Mouse (Mus musculus) liver, embryonic 13.5 days (tissue): ENCODE data around the gene Tmem116. TPM values are rescaled to one million over a fixed set of nuclear protein-coding genes. Genes with fewer than 3 reads are reported as not detected.

ENCODE experiments used
- ATAC-seq: fragments of 200-750 bp; cut with Nextera tagmentation; 2 replicates; pipeline ENCODE4 v1.8.0; 2017; ENCODE audit warnings: low read depth, mild to moderate bottlenecking, moderate number of reproducible peaks, moderate library complexity
- DNase-seq: peaks from one replicate; pipeline ENCODE4 v3.0.0; 2022
- H3K27ac ChIP-seq: fragments of 300-500 bp; sonication (generic); 2 replicates; pipeline ENCODE4 v1.5.1; 2015; ENCODE audit warnings: moderate library complexity, mild to moderate bottlenecking, inconsistent platforms
- H3K27me3 ChIP-seq: fragments of 300-500 bp; sonication (generic); 2 replicates; pipeline ENCODE4 v1.6.1; 2015; ENCODE audit warnings: mild to moderate bottlenecking, inconsistent platforms
- H3K36me3 ChIP-seq: fragments of 300-500 bp; sonication (generic); 2 replicates; pipeline ENCODE4 v1.6.1; 2015; ENCODE audit warnings: mild to moderate bottlenecking, inconsistent platforms
- H3K4me1 ChIP-seq: fragments of 300-500 bp; sonication (generic); replicated peaks from 2 replicates; pipeline ENCODE4 v1.6.1; 2015; ENCODE audit warnings: inconsistent platforms
- H3K4me2 ChIP-seq: fragments of 300-500 bp; sonication (generic); 2 replicates; pipeline ENCODE4 v1.6.1; 2015; ENCODE audit warnings: inconsistent platforms, mild to moderate bottlenecking, moderate library complexity
- H3K4me3 ChIP-seq: fragments of 300-500 bp; sonication (generic); replicated peaks from 2 replicates; pipeline ENCODE4 v1.5.1; 2015; ENCODE audit warnings: mild to moderate bottlenecking, inconsistent platforms
- H3K9ac ChIP-seq: fragments of 300-500 bp; sonication (generic); 2 replicates; pipeline ENCODE4 v1.6.1; 2015; ENCODE audit warnings: mild to moderate bottlenecking, inconsistent platforms
- H3K9me3 ChIP-seq: fragments of 300-500 bp; sonication (generic); replicated peaks from 2 replicates; pipeline ENCODE4 v1.6.1; 2016; ENCODE audit warnings: inconsistent platforms
- WGBS: fragments of 180-500 bp; shearing (Covaris S2); methylation state at CpG from one replicate; pipeline ENCODE4 v1.1.7; 2015; ENCODE audit not compliant: insufficient replicate concordance; 5-methylcytosine and 5-hydroxymethylcytosine counted together
- polyA plus RNA-seq: library from polyadenylated mRNA; unstranded; fragments of >200 nt; fragmentation: Nextera tagmentation; extraction: Ambion mirVana; gene quantifications from 2 replicates; pipeline ENCODE4 v1.2.1, GENCODE M21; 2015

The Tmem116 gene
- polyA plus RNA-seq, 1 experiment from 2014 or later = 1.3 TPM

GRCm38 (mm10) chr5:121541235-121541634 is 89.5 kb downstream of the Tmem116 start:
- DNase-seq (no peak), ATAC-seq (no peak)
- no peak overlapping the region for H3K27ac ChIP-seq
- H3K4me2 ChIP-seq = no peak overlapping the region
- H3K4me1 ChIP-seq = peaks cover 57% of the 10 kb centered on the region
- no peak overlapping the region for H3K9ac ChIP-seq
- no peaks in the 10 kb centered on the region for H3K27me3 ChIP-seq
- 85% methylated on average over 7 of the region's 7 CpGs for WGBS
- peaks cover 31% of the 10 kb centered on the region for H3K36me3 ChIP-seq
- no peak overlapping the region for H3K4me3 ChIP-seq
- no peaks in the 10 kb centered on the region for H3K9me3 ChIP-seq

DNA sequence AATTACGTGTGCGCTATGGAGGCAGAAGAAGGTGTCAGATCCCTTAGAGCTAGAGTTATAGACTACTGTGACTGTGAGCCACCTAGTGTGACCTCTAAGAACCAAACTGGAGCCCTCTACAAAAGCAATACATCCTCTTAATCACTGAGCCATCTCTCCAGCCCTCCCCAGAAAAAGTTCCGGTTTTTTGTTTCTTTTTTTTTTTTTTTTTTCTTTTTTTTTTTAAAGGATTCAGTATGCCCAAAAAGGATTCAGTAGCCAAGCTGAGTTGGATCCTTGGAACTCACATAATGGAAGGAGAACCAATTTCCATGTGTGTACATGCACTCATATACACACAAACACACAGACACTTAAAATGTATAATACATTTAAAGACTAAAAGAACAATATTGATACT is 91.7 kb downstream of the Tmem116 start:
- WGBS = 75% methylated on average over 3 of the region's 3 CpGs
- no peak overlapping the region for H3K27ac ChIP-seq
- peaks cover 13% of the 10 kb centered on the region; the same call in 1 of the 2 replicates for H3K36me3 ChIP-seq
- peak overlapping the region; percentile 100 for H3K4me3 ChIP-seq
- H3K4me1 ChIP-seq = peaks cover 62% of the 10 kb centered on the region
- H3K9ac ChIP-seq = peak overlapping the region; percentile 35; the same call in 1 of the 2 replicates
- DNase-seq (no peak), ATAC-seq (no peak)
- no peaks in the 10 kb centered on the region for H3K9me3 ChIP-seq
- no peaks in the 10 kb centered on the region for H3K27me3 ChIP-seq
- H3K4me2 ChIP-seq = peak overlapping the region; percentile 93

DNA sequence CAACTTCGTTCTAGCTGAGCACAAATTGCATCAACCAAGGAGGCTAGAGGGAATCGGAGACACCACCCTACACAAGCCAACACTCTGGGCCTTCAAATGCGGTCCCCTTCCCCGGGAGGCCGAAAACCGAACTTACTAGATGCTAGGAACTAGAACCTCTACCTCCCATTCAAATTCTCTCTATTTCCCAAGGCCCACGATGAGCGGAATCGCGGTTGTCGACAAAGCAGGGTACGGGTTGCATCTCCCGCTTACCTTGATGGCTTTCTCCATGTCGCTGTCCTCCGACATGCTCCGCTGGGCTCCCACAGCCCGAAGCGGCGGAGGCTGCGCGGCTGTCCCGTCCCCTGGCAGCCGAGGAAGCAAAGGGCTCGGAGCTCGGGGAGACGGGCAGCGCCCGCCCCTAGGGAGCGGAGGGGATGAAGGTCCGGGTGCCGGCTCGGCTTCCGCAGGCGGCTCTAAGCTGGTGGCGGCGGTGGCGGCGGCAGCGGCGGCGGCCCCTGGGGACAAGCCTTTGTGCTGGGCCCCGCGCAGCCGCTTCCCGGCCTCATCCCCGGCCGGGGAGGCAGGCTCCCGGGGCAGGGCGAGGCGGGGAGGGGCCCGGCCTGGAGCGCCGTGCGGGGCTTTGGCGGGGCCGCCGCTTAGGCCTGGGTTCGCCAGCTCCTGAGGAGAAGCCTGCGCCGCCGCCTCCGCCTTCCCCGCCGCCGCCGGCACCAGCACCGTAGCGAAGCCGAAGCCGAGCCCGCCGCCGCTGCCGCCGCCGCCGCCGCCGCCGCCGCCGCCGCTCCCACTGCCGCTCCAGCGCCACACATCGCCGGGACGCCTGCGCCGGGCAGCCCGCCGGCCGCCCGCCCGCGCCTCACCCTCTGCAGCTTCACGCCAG is 93.5 kb downstream of the Tmem116 start, which contains the start of the genes Adam1a and Gm42878:
Gene Adam1a, minus strand, starts transcription at position 573 of the 883 bp plus-strand sequence.
Gene Gm42878, minus strand, starts transcription at position 573 of the 883 bp plus-strand sequence.
- WGBS = under 1% methylated on average over 63 of the region's 97 CpGs
- DNase-seq = no peak
- no peaks in the 10 kb centered on the region for H3K9me3 ChIP-seq
- peaks cover 2% of the 10 kb centered on the region; the same call in 1 of the 2 replicates for H3K36me3 ChIP-seq
- H3K27ac ChIP-seq = peak within 1 kb of the TSS; percentile 92
- ATAC-seq = peak; percentile 74
- H3K4me1 ChIP-seq = peaks cover 65% of the 10 kb centered on the region
- H3K27me3 ChIP-seq = no peaks in the 10 kb centered on the region
- peak within 1 kb of the TSS; percentile 100 for H3K4me3 ChIP-seq
- peak within 1 kb of the TSS; percentile 98 for H3K9ac ChIP-seq
- peak within 1 kb of the TSS; percentile 93 for H3K4me2 ChIP-seq

- peaks cover under 1% of the 10 kb centered on the region; the same call in 1 of the 2 replicates for H3K36me3 ChIP-seq
- no peaks in the 10 kb centered on the region for H3K27me3 ChIP-seq
- H3K9ac ChIP-seq = peak within 1 kb of the TSS; percentile 98
- H3K4me1 ChIP-seq = peaks cover 61% of the 10 kb centered on the region
- peak; percentile 87 for ATAC-seq
- DNase-seq = peak; percentile 94
- peak within 1 kb of the TSS; percentile 93 for H3K4me2 ChIP-seq
- H3K9me3 ChIP-seq = no peaks in the 10 kb centered on the region
- under 1% methylated on average over 54 of the region's 55 CpGs for WGBS
- peak within 1 kb of the TSS; percentile 100 for H3K4me3 ChIP-seq
- peak within 1 kb of the TSS; percentile 92 for H3K27ac ChIP-seq
These were observed 94.3 kb downstream of the Tmem116 start, which contains the start of gene Mapkapk5 for GRCm38 (mm10) chr5:121545793-121546529. Gene Mapkapk5, minus strand, starts transcription at chr5:121545905.

DNA sequence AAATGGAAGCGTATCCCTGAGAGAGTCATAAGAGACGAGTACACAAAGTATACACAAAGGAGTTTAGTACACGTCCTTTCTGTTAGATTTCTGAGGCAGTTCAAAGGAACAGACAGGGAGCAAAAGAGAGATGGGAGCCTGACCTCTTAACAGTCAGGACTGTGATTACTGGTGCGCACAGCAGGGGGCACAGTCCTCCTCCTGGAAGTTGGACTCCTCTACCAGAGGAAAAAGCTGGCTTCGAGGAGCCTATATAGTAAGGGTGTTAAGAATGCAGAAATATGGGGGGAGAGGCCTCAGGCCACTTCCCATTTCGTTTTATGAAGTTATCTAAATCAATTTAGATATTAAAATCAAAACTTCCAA is 94.8 kb downstream of the Tmem116 start:
- Histone ChIP-seq H3K27ac (peak overlapping the region; percentile 92), H3K9ac (peak overlapping the region; percentile 98), H3K4me1 (peaks cover 57% of the 10 kb centered on the region), H3K36me3 (no peaks in the 10 kb centered on the region; the same call in 1 of the 2 replicates), H3K4me3 (peak overlapping the region; percentile 100), H3K9me3 (no peaks in the 10 kb centered on the region), H3K27me3 (no peaks in the 10 kb centered on the region), H3K4me2 (peak overlapping the region; percentile 68)
- WGBS = 12% methylated on average over 6 of the region's 6 CpGs
- DNase-seq (peak; percentile 63), ATAC-seq (no peak)

DNA sequence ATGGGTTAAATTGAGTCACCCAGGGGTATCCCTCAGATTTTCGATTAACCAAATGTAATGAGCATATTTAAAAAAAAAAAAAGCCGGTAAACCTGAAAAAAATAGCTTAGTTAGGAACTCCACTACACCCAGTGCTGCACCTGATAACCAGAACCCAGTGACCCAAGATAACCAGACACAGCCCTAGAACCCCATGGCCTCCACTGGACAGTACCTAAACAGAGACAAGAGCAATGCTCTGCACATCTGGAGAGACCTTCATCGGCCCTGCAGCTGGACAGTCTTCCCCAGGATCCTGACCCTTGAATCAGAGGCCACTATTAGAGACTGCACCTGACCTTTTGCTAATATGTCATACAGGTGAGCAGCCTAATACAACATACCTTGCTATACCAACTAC is 95.4 kb downstream of the Tmem116 start:
- Histone ChIP-seq H3K27ac (peak overlapping the region; percentile 92), H3K4me1 (peaks cover 52% of the 10 kb centered on the region), H3K9me3 (no peaks in the 10 kb centered on the region), H3K27me3 (no peaks in the 10 kb centered on the region), H3K9ac (peak overlapping the region; percentile 98), H3K4me2 (peak overlapping the region; percentile 68), H3K4me3 (peak overlapping the region; percentile 100), H3K36me3 (no peaks in the 10 kb centered on the region; the same call in 1 of the 2 replicates)
- WGBS = 62% methylated on average over 3 of the region's 3 CpGs
- ATAC-seq = peak; percentile 62
- DNase-seq = peak; percentile 36

DNA sequence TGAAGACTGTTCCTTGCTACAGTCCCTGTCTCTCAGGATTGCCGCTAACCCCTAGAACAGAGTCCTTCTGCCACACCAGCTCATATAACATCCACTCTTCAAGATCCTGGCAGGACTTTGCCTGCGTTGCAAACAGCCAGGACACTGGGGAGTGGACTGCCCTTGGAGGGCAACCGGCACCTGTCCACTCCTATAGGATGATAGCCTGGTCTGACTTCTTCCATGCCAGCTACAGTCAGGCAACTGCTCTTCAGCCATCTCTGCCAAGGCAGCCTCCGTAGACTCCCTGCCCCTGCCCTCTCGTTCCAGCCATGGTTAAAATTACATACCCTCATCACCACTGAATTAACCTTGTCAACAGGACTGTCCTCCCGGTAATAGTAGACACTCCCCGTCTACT is 97.5 kb downstream of the Tmem116 start:
- Histone ChIP-seq H3K4me3 (no peak overlapping the region), H3K27me3 (no peaks in the 10 kb centered on the region), H3K36me3 (no peaks in the 10 kb centered on the region), H3K4me1 (peaks cover 39% of the 10 kb centered on the region), H3K9me3 (no peaks in the 10 kb centered on the region), H3K9ac (no peak overlapping the region), H3K4me2 (no peak overlapping the region), H3K27ac (no peak overlapping the region)
- 78% methylated on average over 7 of the region's 7 CpGs for WGBS
- ATAC-seq = no peak
- no peak for DNase-seq

DNA sequence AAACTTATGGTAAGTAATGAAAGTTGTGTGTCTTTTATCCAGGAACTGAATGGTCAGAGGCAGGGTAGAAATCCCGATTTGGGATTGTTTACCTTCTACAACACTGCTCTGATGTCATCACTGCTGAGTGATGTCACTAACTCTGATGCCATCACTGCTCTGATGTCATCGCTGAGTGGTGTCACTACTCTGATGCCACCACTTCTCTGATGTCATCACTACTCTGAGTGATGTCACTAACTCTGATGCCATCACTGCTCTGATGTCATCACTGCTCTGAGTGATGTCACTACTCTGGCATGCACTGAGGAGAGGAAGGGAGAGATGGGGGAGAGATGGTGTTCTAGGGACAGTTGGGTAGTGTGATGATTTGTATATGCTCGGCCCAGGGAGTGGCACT is 110.7 kb downstream of the Tmem116 start:
- Histone ChIP-seq H3K9ac (no peak overlapping the region), H3K36me3 (no peaks in the 10 kb centered on the region), H3K4me1 (peaks cover 12% of the 10 kb centered on the region; the same call in 1 of the 2 replicates), H3K27ac (no peak overlapping the region), H3K4me3 (no peak overlapping the region), H3K4me2 (no peak overlapping the region), H3K27me3 (no peaks in the 10 kb centered on the region), H3K9me3 (no peaks in the 10 kb centered on the region)
- 71% methylated on average over 3 of the region's 3 CpGs for WGBS
- DNase-seq (no peak), ATAC-seq (no peak)

DNA sequence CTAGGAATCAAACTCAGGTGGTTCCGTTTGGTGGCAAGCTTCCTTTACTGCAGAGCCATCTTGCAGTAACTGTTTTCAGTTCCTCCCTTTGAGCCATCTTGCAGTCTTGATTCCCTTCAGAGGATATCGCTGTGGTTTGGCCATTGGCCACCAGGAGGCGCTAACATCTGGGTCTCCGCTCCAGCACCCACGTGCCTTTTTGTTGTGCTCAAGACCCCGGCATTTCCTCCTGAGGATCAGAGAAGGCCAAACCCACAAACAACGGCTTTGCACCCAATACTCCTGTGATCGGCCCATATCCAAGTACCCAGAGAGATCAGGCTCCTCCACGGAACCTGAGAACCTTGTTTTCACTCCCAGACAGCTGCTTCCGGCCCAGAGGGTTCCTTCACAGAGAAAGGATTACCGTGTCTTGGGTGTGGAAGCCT is 112.8 kb downstream of the Tmem116 start:
- 0 out of 2 replicates have a peak overlapping the region, but pooled peaks have one; percentile 1 for H3K4me3 ChIP-seq
- no peaks in the 10 kb centered on the region for H3K27me3 ChIP-seq
- no peaks in the 10 kb centered on the region for H3K9me3 ChIP-seq
- no peak overlapping the region for H3K9ac ChIP-seq
- peak; percentile 70 for DNase-seq
- no peak overlapping the region for H3K27ac ChIP-seq
- H3K4me2 ChIP-seq = peak overlapping the region; percentile 52
- 5% methylated on average over 11 of the region's 11 CpGs for WGBS
- peaks cover 12% of the 10 kb centered on the region; the same call in 1 of the 2 replicates for H3K4me1 ChIP-seq
- ATAC-seq = no peak
- peaks cover 12% of the 10 kb centered on the region for H3K36me3 ChIP-seq

- ATAC-seq (no peak), DNase-seq (no peak)
- no peak overlapping the region for H3K27ac ChIP-seq
- peaks cover 12% of the 10 kb centered on the region; the same call in 1 of the 2 replicates for H3K4me1 ChIP-seq
- no peaks in the 10 kb centered on the region for H3K27me3 ChIP-seq
- no peak overlapping the region for H3K9ac ChIP-seq
- 78% methylated on average over 16 of the region's 16 CpGs for WGBS
- H3K9me3 ChIP-seq = no peaks in the 10 kb centered on the region
- H3K36me3 ChIP-seq = peaks cover 27% of the 10 kb centered on the region
- H3K4me2 ChIP-seq = no peak overlapping the region
- no peak overlapping the region for H3K4me3 ChIP-seq
These were observed 114.5 kb downstream of the Tmem116 start for GRCm38 (mm10) chr5:121566035-121566681.
